In genomic region chr15:89181561-89182270, GRCm38 (mm10) we compare ENCODE assay signal across 8 mouse cellular contexts. TPM values are rescaled to one million over a fixed set of nuclear protein-coding genes. Genes with fewer than 3 reads are reported as not detected.
DNase-seq lines count a peak whose midpoint lies in the region; ATAC-seq lines count a peak whose summit lies in the region.

No protein-coding gene starts in this region.

- H3K4me3 ChIP-seq in lung, embryonic 16.5 days (ENCODE audit: low read length), result peak overlapping the region; percentile 79
- H3K4me3 ChIP-seq in intestine, embryonic 16.5 days (ENCODE audit: low read length), result no peak overlapping the region; the same call in 1 of the 2 replicates
- H3K4me3 ChIP-seq in neural tube, embryonic 15.5 days (replicated peaks), result peak overlapping the region; percentile 76; the same call in 1 of the 2 replicates

- 0 out of 2 replicates have a peak overlapping the region, but pooled peaks have one; percentile 5 for H3K9ac ChIP-seq in lung, embryonic 16.5 days (ENCODE audit: low read length)
- 0 out of 2 replicates have a peak overlapping the region, but pooled peaks have one; percentile 9 for H3K9ac ChIP-seq in intestine, embryonic 16.5 days (ENCODE audit: low read depth, low read length)
- H3K9ac ChIP-seq in neural tube, embryonic 15.5 days (replicated peaks), result 0 out of 2 replicates have a peak overlapping the region, but pooled peaks have one; percentile 94

- H3K9me3 ChIP-seq in lung, embryonic 16.5 days (ENCODE audit: control insufficient read depth, low read length), result no peaks in the 10 kb centered on the region
- no peaks in the 10 kb centered on the region for H3K9me3 ChIP-seq in intestine, embryonic 16.5 days (ENCODE audit: control insufficient read depth, low read length)
- no peaks in the 10 kb centered on the region for H3K9me3 ChIP-seq in neural tube, embryonic 15.5 days (replicated peaks)

- peaks cover 37% of the 10 kb centered on the region for H3K4me1 ChIP-seq in lung, embryonic 16.5 days (replicated peaks; ENCODE audit: control insufficient read depth, insufficient read depth, low read length)
- H3K4me1 ChIP-seq in intestine, embryonic 16.5 days (ENCODE audit: control insufficient read depth, insufficient read depth, low read length), result peaks cover 32% of the 10 kb centered on the region
- H3K4me1 ChIP-seq in neural tube, embryonic 15.5 days, result peaks cover 60% of the 10 kb centered on the region

- no peaks in the 10 kb centered on the region for H3K27me3 ChIP-seq in lung, embryonic 16.5 days (ENCODE audit: control insufficient read depth, insufficient read depth, low read depth, low read length)
- H3K27me3 ChIP-seq in intestine, embryonic 16.5 days (replicated peaks; ENCODE audit: control insufficient read depth, insufficient read depth, low read length), result no peaks in the 10 kb centered on the region
- H3K27me3 ChIP-seq in neural tube, embryonic 15.5 days (replicated peaks), result no peaks in the 10 kb centered on the region

- no peaks in the 10 kb centered on the region for H3K36me3 ChIP-seq in lung, embryonic 16.5 days (ENCODE audit: control insufficient read depth, insufficient read depth, low read length)
- no peaks in the 10 kb centered on the region for H3K36me3 ChIP-seq in intestine, embryonic 16.5 days (ENCODE audit: control insufficient read depth, insufficient read depth, low read length)
- H3K36me3 ChIP-seq in neural tube, embryonic 15.5 days, result peaks cover 23% of the 10 kb centered on the region

- ATAC-seq in lung, embryonic 16.5 days (ENCODE audit: low read depth), result no peak
- no peak for ATAC-seq in intestine, embryonic 16.5 days
- ATAC-seq in neural tube, embryonic 15.5 days (ENCODE audit: low FRiP score), result no peak
- ATAC-seq in megakaryocyte progenitor cell, adult 5-6 weeks (replicated peaks; ENCODE audit: poor library complexity), result no peak
- ATAC-seq in erythroblast, adult 5-6 weeks (replicated peaks; ENCODE audit: low FRiP score, poor library complexity, severe bottlenecking), result no peak

- peak; percentile 11 to 59 for DNase-seq in adrenal gland, adult (ENCODE audit: inconsistent age in 2 of 2, low spot score in 1 of 2)
- DNase-seq in adrenal gland, postnatal 36 days, result no peak
- DNase-seq in lung, postnatal 36 days, result no peak

- H3K27ac ChIP-seq in lung, embryonic 16.5 days (ENCODE audit: low read length), result peak overlapping the region; percentile 73
- 0 out of 2 replicates have a peak overlapping the region, but pooled peaks have one; percentile 35 for H3K27ac ChIP-seq in intestine, embryonic 16.5 days (ENCODE audit: low read length)
- H3K27ac ChIP-seq in neural tube, embryonic 15.5 days (replicated peaks), result peak overlapping the region; percentile 91; the same call in 1 of the 2 replicates

- H3K4me2 ChIP-seq in lung, embryonic 16.5 days (ENCODE audit: low read depth, low read length), result peak overlapping the region; percentile 63
- H3K4me2 ChIP-seq in intestine, embryonic 16.5 days (ENCODE audit: low read depth, low read length), result no peak overlapping the region; the same call in 1 of the 2 replicates
- peak overlapping the region; percentile 90 for H3K4me2 ChIP-seq in neural tube, embryonic 15.5 days

- WGBS in lung, embryonic 16.5 days, result 55% methylated on average over 10 of the region's 10 CpGs
- 67% methylated on average over 10 of the region's 10 CpGs for WGBS in intestine, embryonic 16.5 days
- WGBS in neural tube, embryonic 15.5 days, result 81% methylated on average over 10 of the region's 10 CpGs

RNA-seq across cellular contexts. Expression of gene Plxnb2, which starts 1.1 kb away (rescaled TPM):
- 100 to 1,000 TPM; 110 to 130 TPM for total RNA-seq in adrenal gland, postnatal 36 days (2021)
- 134 and 139 TPM in 2 replicates for polyA plus RNA-seq in lung, embryonic 16.5 days (2015; fragmentation: Nextera tagmentation; extraction: Ambion mirVana)
- polyA plus RNA-seq in intestine, embryonic 16.5 days (2015; fragmentation: Nextera tagmentation; extraction: Ambion mirVana), result 98.5 and 104 TPM in 2 replicates
- polyA plus RNA-seq in neural tube, embryonic 15.5 days (2015; fragmentation: Nextera tagmentation; extraction: Ambion mirVana), result 69.4 and 72.3 TPM in 2 replicates
- total RNA-seq in megakaryocyte progenitor cell, adult 5-6 weeks (2015), result 12.1 and 12.6 TPM in 2 replicates
- 9.3 and 14.5 TPM in 2 replicates for total RNA-seq in megakaryocyte progenitor cell, adult 5-6 weeks (2017)
- total RNA-seq in erythroblast, adult 5-6 weeks (2015; ENCODE audit: low replicate concordance), result 9.6 and 14.2 TPM in 2 replicates
- total RNA-seq in erythroblast, adult 5-6 weeks (2017; ENCODE audit: low replicate concordance), result 4.9 and 6.9 TPM in 2 replicates

RNA-seq across cellular contexts. Expression of gene Dennd6b, which starts 14.6 kb away (rescaled TPM):
- total RNA-seq in adrenal gland, postnatal 36 days (2021), result 1 to 10 TPM; 4.9 to 5.2 TPM
- 12.2 and 12.5 TPM in 2 replicates for polyA plus RNA-seq in lung, embryonic 16.5 days (2015; fragmentation: Nextera tagmentation; extraction: Ambion mirVana)
- polyA plus RNA-seq in intestine, embryonic 16.5 days (2015; fragmentation: Nextera tagmentation; extraction: Ambion mirVana), result 10.9 and 13.0 TPM in 2 replicates
- polyA plus RNA-seq in neural tube, embryonic 15.5 days (2015; fragmentation: Nextera tagmentation; extraction: Ambion mirVana), result 77.2 and 91.0 TPM in 2 replicates
- total RNA-seq in megakaryocyte progenitor cell, adult 5-6 weeks (2015), result 1.6 and 2.4 TPM in 2 replicates
- 1.3 and 2.5 TPM in 2 replicates for total RNA-seq in megakaryocyte progenitor cell, adult 5-6 weeks (2017)
- not detected in 2 replicates for total RNA-seq in erythroblast, adult 5-6 weeks (2015; ENCODE audit: low replicate concordance)
- total RNA-seq in erythroblast, adult 5-6 weeks (2017; ENCODE audit: low replicate concordance), result 0.84 and 1.7 TPM in 2 replicates

RNA-seq across cellular contexts. Expression of gene Ppp6r2, which starts 29.6 kb away (rescaled TPM):
- 10 to 100 TPM; 39.6 to 49.0 TPM for total RNA-seq in adrenal gland, postnatal 36 days (2021)
- polyA plus RNA-seq in lung, embryonic 16.5 days (2015; fragmentation: Nextera tagmentation; extraction: Ambion mirVana), result 25.7 and 26.4 TPM in 2 replicates
- polyA plus RNA-seq in intestine, embryonic 16.5 days (2015; fragmentation: Nextera tagmentation; extraction: Ambion mirVana), result 18.0 and 20.1 TPM in 2 replicates
- 62.8 and 67.7 TPM in 2 replicates for polyA plus RNA-seq in neural tube, embryonic 15.5 days (2015; fragmentation: Nextera tagmentation; extraction: Ambion mirVana)
- total RNA-seq in megakaryocyte progenitor cell, adult 5-6 weeks (2015), result 8.5 and 11.8 TPM in 2 replicates
- 9.8 and 11.2 TPM in 2 replicates for total RNA-seq in megakaryocyte progenitor cell, adult 5-6 weeks (2017)
- 18.1 and 19.6 TPM in 2 replicates for total RNA-seq in erythroblast, adult 5-6 weeks (2015; ENCODE audit: low replicate concordance)
- total RNA-seq in erythroblast, adult 5-6 weeks (2017; ENCODE audit: low replicate concordance), result 26.2 and 47.5 TPM in 2 replicates

RNA-seq across cellular contexts. Expression of gene Mapk11, which starts 32.3 kb away (rescaled TPM):
- 1 to 10 TPM; 2.5 to 3.7 TPM for total RNA-seq in adrenal gland, postnatal 36 days (2021)
- 9.6 and 10.3 TPM in 2 replicates for polyA plus RNA-seq in lung, embryonic 16.5 days (2015; fragmentation: Nextera tagmentation; extraction: Ambion mirVana)
- polyA plus RNA-seq in intestine, embryonic 16.5 days (2015; fragmentation: Nextera tagmentation; extraction: Ambion mirVana), result 4.7 and 5.0 TPM in 2 replicates
- polyA plus RNA-seq in neural tube, embryonic 15.5 days (2015; fragmentation: Nextera tagmentation; extraction: Ambion mirVana), result 22.5 and 27.5 TPM in 2 replicates
- not detected in 2 replicates for total RNA-seq in megakaryocyte progenitor cell, adult 5-6 weeks (2015)
- 0.10 TPM in 1 of 2 replicates, not detected in the other for total RNA-seq in megakaryocyte progenitor cell, adult 5-6 weeks (2017)
- not detected in 2 replicates for total RNA-seq in erythroblast, adult 5-6 weeks (2015; ENCODE audit: low replicate concordance)
- 0.17 TPM in 1 of 2 replicates, not detected in the other for total RNA-seq in erythroblast, adult 5-6 weeks (2017; ENCODE audit: low replicate concordance)

RNA-seq across cellular contexts. Expression of gene Mapk12, which starts 41.2 kb away (rescaled TPM):
- total RNA-seq in adrenal gland, postnatal 36 days (2021), result 10 to 100 TPM in 1 of 2 experiments, 1 to 10 TPM in 1; 8.8 to 10.6 TPM
- polyA plus RNA-seq in lung, embryonic 16.5 days (2015; fragmentation: Nextera tagmentation; extraction: Ambion mirVana), result 12.2 and 13.9 TPM in 2 replicates
- polyA plus RNA-seq in intestine, embryonic 16.5 days (2015; fragmentation: Nextera tagmentation; extraction: Ambion mirVana), result 2.7 and 3.1 TPM in 2 replicates
- polyA plus RNA-seq in neural tube, embryonic 15.5 days (2015; fragmentation: Nextera tagmentation; extraction: Ambion mirVana), result 4.8 and 5.2 TPM in 2 replicates
- 0.49 TPM in 1 of 2 replicates, not detected in the other for total RNA-seq in megakaryocyte progenitor cell, adult 5-6 weeks (2015)
- 0.04 and 0.47 TPM in 2 replicates for total RNA-seq in megakaryocyte progenitor cell, adult 5-6 weeks (2017)
- total RNA-seq in erythroblast, adult 5-6 weeks (2015; ENCODE audit: low replicate concordance), result not detected in 2 replicates
- total RNA-seq in erythroblast, adult 5-6 weeks (2017; ENCODE audit: low replicate concordance), result not detected in 2 replicates

Comparison
In these comparisons a context has a peak if more than half of its experiments do, and no peak if none do; other contexts are left out.
1. DNase-seq: peak in adrenal gland, adult (2 of 2); none in adrenal gland, postnatal 36 days (0 of 2) and lung, postnatal 36 days (single experiment).
2. H3K27ac ChIP-seq: peak in every context shown above with its lines; median percentile 91 in neural tube, embryonic 15.5 days; 73 in lung, embryonic 16.5 days; 35 in intestine, embryonic 16.5 days.
3. H3K9ac ChIP-seq: peak in every context shown above with its lines; median percentile 94 in neural tube, embryonic 15.5 days; 9 in intestine, embryonic 16.5 days; 5 in lung, embryonic 16.5 days.
4. RNA of gene Plxnb2, which starts 1.1 kb away (total RNA-seq): 110 to 130 TPM in adrenal gland, postnatal 36 days; 4.9 to 14.2 TPM in erythroblast, adult 5-6 weeks and 9.3 to 14.5 TPM in megakaryocyte progenitor cell, adult 5-6 weeks; every median in the first group is over 4 times any median in the second.